Mouse (Mus musculus) lung, postnatal 14 days (tissue): Measurements from ENCODE around the gene Gm20721.
A peak's percentile ranks its signal among the peaks of the same experiment; 100 is the strongest.
"Not testable (repeated sequence)": the region's sequence is repeated elsewhere in the genome, so short reads cannot be mapped to it uniquely, and the experiment has no call there.

ENCODE experiments used
- DNase-seq: peaks from one replicate; pipeline ENCODE4 v3.0.0; 2021

Gm20721 gene

GRCm38 (mm10) chr2:174329663-174330615 lies 16.6 kb downstream of the Gm20721 start:
- peak; percentile 87 for DNase-seq

- DNase-seq = no peak
Measured at GRCm38 (mm10) chr2:174328926-174329662, 17.4 kb downstream of the Gm20721 start.

DNA sequence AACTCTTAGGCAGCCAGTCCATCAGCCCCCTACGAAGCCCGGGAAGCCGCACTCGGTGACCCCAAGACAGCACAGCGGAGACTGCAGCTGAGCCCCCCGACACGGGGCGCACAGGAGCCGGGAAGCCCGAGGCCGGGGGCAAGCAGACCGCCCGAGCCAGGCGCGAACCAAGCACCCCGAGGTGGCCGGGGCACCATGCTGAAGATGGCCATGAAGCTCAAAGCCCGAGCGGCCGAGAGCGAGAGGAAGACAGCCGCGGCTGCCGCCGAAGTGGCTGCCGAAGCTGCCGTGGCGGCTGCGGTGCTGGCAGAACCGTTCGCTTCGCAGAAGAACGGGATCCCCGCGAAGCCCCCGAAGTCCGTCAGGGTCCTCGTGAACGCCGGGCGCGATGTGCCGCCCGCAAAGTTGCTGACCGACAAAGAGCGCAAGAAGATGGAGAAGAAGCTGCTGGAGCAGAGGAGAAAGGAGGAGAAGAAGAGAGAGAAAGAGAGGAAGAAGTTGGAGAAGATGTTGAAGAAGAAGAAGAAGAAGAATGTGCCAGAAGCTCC lies 18.1 kb downstream of the Gm20721 start:
- no peak for DNase-seq

- peak; percentile 65 for DNase-seq
Measured at GRCm38 (mm10) chr2:174327295-174327981, 19.1 kb downstream of the Gm20721 start.

DNA sequence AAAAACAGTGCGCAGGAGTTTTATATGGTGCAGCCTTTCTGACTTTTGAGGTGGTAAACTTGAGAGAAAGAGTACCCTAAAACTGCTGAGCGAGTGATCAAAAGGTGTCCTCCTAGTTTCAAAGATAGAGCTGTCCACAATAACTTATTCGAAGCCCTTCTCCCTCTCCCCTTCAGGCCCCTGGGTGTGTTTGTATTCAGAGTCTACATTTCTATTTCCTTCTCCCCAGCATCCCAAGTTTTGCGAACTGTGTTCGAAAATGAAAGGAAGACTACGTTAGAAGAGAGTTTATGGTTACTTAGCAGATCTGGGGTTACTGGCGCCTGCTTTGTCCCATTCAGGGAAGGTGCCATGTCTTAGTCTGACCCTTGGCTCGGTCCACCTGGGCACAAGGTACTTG lies 20.0 kb downstream of the Gm20721 start:
- no peak for DNase-seq

DNA sequence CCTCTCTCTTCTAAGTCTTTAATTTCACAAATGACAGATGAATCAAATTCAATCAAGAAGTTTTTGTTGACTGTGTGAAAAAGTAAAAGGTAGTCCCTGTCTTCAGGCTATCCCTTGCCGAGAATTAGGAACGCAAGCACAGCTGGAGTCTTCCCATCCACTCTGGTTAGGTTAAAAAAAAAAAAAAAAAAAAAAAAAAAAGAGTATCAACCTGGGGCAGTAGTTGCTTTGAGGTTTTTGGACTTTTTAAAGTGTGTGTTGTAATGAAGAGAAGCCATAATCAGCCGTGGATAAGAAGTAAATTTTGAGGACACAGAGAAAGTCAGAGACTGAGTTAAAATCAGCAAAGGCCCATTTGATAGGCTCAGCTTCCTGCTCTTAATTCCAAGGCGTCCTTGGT lies 20.5 kb downstream of the Gm20721 start:
- no peak for DNase-seq

DNA sequence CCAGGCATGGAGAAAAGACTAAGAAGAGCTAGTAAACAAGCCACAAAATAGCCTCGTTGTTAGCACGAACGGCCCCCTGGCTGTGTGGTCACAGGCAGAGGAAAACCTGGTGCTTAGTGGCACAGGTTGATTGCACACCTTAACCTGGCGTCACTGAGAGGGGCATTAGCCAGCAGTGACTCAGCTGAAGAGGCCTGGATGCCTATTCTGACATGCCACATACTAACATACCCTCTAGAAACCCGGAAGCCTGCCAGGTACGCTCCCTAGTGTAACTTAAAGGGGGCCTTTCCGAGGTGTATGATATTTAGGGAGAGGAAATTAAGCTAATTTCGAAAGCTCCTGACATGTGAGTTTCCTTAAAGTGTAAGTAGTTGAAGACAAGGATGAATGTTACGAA lies 29.9 kb downstream of the Gm20721 start:
- no peak for DNase-seq

GRCm38 (mm10) chr2:174315445-174315844 lies 31.1 kb downstream of the Gm20721 start:
- not testable (repeated sequence) for DNase-seq

GRCm38 (mm10) chr2:174312661-174313060 lies 33.9 kb downstream of the Gm20721 start:
- no peak for DNase-seq

GRCm38 (mm10) chr2:174312118-174312647 lies 34.3 kb downstream of the Gm20721 start:
- DNase-seq = peak; percentile 89

GRCm38 (mm10) chr2:174311613-174312012 lies 34.9 kb downstream of the Gm20721 start:
- no peak for DNase-seq

DNA sequence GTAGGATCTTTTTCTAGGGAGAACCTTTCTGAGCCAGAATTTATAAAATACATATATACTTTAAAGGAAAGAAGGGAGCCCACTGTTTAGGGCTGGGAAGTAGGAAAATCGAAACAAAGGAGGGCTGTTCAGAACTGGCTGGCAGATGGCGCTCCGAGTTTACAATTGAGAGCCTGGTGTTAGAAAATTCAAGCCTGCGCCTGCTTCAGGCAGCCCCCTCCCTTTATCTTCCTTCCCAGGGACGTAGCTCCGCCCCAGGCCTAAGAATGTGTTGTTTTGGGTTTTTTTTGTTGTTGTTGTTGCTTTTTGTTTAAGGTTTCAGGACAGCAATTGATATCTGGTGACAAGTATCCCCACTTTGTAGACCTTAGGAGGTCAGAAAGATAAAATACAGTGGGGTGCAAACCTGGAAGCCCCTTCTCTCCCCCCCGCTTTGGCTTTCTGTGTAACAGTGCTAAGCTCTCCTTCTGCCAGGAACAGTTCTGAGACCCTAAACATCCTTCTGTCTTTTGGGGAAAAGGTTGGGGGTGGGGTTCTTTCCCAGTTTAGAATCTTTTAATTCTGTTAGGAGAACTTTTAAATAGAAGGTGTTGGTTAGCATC lies 35.5 kb downstream of the Gm20721 start:
- peak; percentile 57 for DNase-seq

DNA sequence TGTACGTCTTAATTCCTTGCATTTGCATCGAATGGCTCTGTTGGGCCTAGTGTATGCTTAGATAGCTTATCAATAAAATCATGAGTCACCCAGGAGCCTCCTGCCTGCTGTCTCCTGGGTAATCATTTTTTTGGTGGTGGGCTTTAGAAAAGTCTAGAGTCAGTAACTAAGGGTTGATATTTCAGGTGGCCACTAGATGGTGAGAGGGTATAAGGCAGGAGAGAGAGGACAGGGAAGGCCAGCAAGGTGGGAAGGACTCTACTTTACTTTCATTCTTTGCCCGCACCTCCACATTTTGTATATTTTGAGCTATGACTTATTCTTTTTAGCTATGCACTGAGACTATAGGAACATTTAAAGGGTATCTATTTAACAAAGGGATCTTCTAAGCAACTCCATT lies 38.6 kb downstream of the Gm20721 start:
- DNase-seq = no peak

DNA sequence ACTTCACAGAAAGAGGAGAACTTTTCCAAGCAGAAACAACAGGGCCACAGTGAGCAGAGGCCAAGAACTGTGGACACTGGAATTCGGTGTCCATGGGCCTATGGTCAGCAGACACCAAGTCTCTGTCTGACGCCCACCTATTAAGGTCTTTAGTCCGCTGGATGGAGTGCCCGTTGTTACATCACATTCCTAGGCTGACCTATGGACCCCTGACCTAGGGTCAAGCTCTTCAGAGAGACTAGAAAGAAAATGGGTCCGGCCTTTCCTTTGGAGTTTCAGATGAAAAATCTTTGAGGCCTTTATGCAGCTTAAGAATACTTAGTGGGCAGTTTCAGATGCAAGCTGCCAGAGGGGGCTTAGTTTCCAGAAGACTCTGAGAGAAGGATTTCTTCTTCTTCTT lies 40.9 kb downstream of the Gm20721 start:
- DNase-seq = no peak

GRCm38 (mm10) chr2:174302526-174302925 lies 44.0 kb downstream of the Gm20721 start:
- DNase-seq = no peak

GRCm38 (mm10) chr2:174300666-174301065 lies 45.8 kb downstream of the Gm20721 start:
- DNase-seq = no peak

DNA sequence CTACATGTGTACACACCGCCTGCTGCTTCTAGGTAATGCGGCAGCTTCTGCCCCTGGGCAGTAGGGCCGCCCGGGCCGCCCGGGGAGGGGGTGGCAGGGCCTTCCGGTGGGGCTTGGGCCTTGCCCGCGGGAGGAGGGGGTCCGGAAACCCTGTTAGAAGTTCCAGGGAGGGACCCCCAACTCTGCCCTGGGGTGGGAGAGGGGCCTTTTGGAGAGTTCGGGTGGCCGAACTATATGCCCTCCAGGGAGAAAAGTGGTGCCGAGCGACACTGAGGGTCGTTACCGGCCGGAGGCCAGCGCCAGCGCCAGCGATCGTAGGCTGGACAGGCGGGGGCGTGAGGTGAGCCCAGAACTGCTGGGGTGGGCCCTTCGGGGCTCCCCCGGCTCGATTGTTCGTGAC lies 46.3 kb downstream of the Gm20721 start:
- DNase-seq = no peak

GRCm38 (mm10) chr2:174299771-174300160 lies 46.7 kb downstream of the Gm20721 start:
- no peak for DNase-seq

DNA sequence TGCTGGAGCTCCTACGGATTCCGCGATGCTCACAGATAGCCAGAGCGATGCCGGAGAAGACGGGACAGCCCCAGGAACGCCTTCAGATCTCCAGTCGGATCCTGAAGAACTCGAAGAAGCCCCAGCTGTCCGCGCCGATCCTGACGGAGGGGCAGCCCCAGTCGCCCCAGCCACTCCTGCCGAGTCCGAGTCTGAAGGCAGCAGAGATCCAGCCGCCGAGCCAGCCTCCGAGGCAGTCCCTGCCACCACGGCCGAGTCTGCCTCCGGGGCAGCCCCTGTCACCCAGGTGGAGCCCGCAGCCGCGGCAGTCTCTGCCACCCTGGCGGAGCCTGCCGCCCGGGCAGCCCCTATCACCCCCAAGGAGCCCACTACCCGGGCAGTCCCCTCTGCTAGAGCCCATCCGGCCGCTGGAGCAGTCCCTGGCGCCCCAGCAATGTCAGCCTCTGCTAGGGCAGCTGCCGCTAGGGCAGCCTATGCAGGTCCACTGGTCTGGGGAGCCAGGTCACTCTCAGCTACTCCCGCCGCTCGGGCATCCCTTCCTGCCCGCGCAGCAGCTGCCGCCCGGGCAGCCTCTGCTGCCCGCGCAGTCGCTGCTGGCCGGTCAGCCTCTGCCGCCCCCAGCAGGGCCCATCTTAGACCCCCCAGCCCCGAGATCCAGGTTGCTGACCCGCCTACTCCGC lies 47.3 kb downstream of the Gm20721 start:
- no peak for DNase-seq

DNA sequence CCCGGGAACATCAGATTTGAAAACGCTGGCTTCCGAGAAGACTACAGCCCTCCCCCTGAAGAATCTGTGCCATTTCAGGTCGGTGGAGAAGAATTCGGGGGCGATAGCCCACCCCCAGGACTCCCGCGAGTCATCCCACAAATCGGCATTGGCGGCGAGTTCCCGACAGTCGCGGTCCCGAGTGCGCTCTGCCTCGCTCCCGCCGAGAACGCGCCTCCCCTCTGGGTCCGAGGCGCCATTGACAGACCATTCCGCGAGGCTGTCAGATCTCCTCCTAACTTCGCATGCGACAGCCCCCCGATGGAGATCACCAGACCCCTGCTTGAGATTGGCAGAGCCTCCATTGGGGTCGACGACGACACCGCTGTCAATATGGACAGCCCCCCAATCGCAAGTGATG lies 48.0 kb downstream of the Gm20721 start:
- no peak for DNase-seq

DNA sequence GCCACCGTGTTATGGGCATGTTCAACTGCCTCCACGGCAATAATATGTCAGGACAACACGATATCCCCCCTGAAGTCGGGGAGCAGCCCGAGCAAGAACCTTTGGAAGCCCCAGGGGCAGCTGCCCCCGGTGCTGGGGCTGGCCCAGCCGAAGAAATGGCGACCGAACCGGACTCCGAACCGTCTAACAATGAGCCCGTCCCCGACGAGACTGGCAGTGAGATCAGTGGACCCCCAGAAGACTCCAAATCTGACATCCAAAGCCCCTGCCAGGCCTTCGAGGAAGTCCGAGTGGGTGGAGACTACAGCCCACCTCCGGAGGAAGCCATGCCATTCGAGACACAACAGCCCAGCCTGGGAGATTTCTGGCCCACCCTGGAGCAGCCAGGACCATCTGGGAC lies 48.7 kb downstream of the Gm20721 start:
- no peak for DNase-seq

- peak; percentile 41 for DNase-seq
Measured at GRCm38 (mm10) chr2:174297086-174297571, 49.4 kb downstream of the Gm20721 start.
